Mouse (Mus musculus) forebrain, embryonic 15.5 days (tissue): Measurements from ENCODE around the gene Usp18. TPM values are rescaled to one million over a fixed set of nuclear protein-coding genes. Genes with fewer than 3 reads are reported as not detected.

Source experiments
- ATAC-seq: fragments of 200-750 bp; cut with Nextera tagmentation; replicated peaks from 2 replicates; pipeline ENCODE4 v1.8.0; 2017; ENCODE audit warnings: mild to moderate bottlenecking, moderate TSS enrichment, moderate library complexity
- H3K27ac ChIP-seq: fragments of 300-500 bp; sonication (generic); replicated peaks from 2 replicates; pipeline ENCODE4 v1.5.1; 2015; ENCODE audit warnings: mild to moderate bottlenecking, inconsistent platforms
- H3K27me3 ChIP-seq: fragments of 300-500 bp; sonication (generic); 2 replicates; pipeline ENCODE4 v1.6.1; 2015; ENCODE audit warnings: inconsistent platforms
- H3K36me3 ChIP-seq: fragments of 300-500 bp; sonication (generic); 2 replicates; pipeline ENCODE4 v1.6.1; 2015; ENCODE audit warnings: mild to moderate bottlenecking, inconsistent platforms
- H3K4me1 ChIP-seq: fragments of 300-500 bp; sonication (generic); 2 replicates; pipeline ENCODE4 v1.6.1; 2015; ENCODE audit warnings: inconsistent platforms
- H3K4me2 ChIP-seq: fragments of 300-500 bp; sonication (generic); replicated peaks from 2 replicates; pipeline ENCODE4 v1.6.1; 2015; ENCODE audit warnings: mild to moderate bottlenecking, inconsistent platforms
- H3K4me3 ChIP-seq: fragments of 300-500 bp; sonication (generic); 2 replicates; pipeline ENCODE4 v1.5.1; 2015; ENCODE audit warnings: mild to moderate bottlenecking, inconsistent platforms
- H3K9ac ChIP-seq: fragments of 300-500 bp; sonication (generic); replicated peaks from 2 replicates; pipeline ENCODE4 v1.6.1; 2015; ENCODE audit warnings: mild to moderate bottlenecking, inconsistent platforms
- H3K9me3 ChIP-seq: fragments of 300-500 bp; sonication (generic); 2 replicates; pipeline ENCODE4 v1.6.1; 2016; ENCODE audit warnings: inconsistent platforms
- WGBS: fragments of 180-500 bp; shearing (Covaris S2); methylation state at CpG from one replicate; pipeline ENCODE4 v1.1.7; 2015; ENCODE audit warnings: mixed read lengths; 5-methylcytosine and 5-hydroxymethylcytosine counted together
- polyA plus RNA-seq: library from polyadenylated mRNA; unstranded; fragments of >200 nt; fragmentation: Nextera tagmentation; extraction: Ambion mirVana; gene quantifications from 2 replicates; pipeline ENCODE4 v1.2.1, GENCODE M21; 2015

The Usp18 gene
- polyA plus RNA-seq, 1 experiment from 2014 or later: 0.92 TPM

GRCm38 (mm10) chr6:121262496-121262895 is 16.8 kb downstream of the Usp18 start:
- H3K9ac ChIP-seq: no peak overlapping the region
- H3K4me2 ChIP-seq: no peak overlapping the region
- no peaks in the 10 kb centered on the region for H3K36me3 ChIP-seq
- no peak overlapping the region for H3K4me3 ChIP-seq
- no peaks in the 10 kb centered on the region for H3K4me1 ChIP-seq
- WGBS: 92% methylated on average over 11 of the region's 11 CpGs
- ATAC-seq: no peak
- H3K9me3 ChIP-seq: 0 out of 2 replicates have a peak, but pooled peaks cover 3% of the 10 kb centered on the region
- no peak overlapping the region for H3K27ac ChIP-seq
- no peaks in the 10 kb centered on the region for H3K27me3 ChIP-seq

GRCm38 (mm10) chr6:121270156-121270555 is 24.4 kb downstream of the Usp18 start:
- Histone ChIP-seq H3K4me1 (0 out of 2 replicates have a peak, but pooled peaks cover 4% of the 10 kb centered on the region), H3K4me3 (no peak overlapping the region), H3K27ac (no peak overlapping the region), H3K4me2 (no peak overlapping the region), H3K9me3 (no peaks in the 10 kb centered on the region), H3K27me3 (no peaks in the 10 kb centered on the region), H3K36me3 (no peaks in the 10 kb centered on the region), H3K9ac (no peak overlapping the region)
- ATAC-seq: no peak
- 84% methylated on average over 6 of the region's 6 CpGs for WGBS

- Histone ChIP-seq H3K27ac (no peak overlapping the region), H3K27me3 (no peaks in the 10 kb centered on the region), H3K9me3 (no peaks in the 10 kb centered on the region), H3K9ac (no peak overlapping the region), H3K4me3 (no peak overlapping the region), H3K36me3 (no peaks in the 10 kb centered on the region), H3K4me2 (no peak overlapping the region), H3K4me1 (0 out of 2 replicates have a peak, but pooled peaks cover 4% of the 10 kb centered on the region)
- peak; percentile 44 for ATAC-seq
- WGBS: 14% methylated on average over 4 of the region's 4 CpGs
Observed at GRCm38 (mm10) chr6:121271707-121272074, 26.0 kb downstream of the Usp18 start.

GRCm38 (mm10) chr6:121272075-121272800 is 26.5 kb downstream of the Usp18 start:
- 14% methylated on average over 17 of the region's 17 CpGs for WGBS
- peak overlapping the region; percentile 14 for H3K9ac ChIP-seq

GRCm38 (mm10) chr6:121274356-121274755 is 28.6 kb downstream of the Usp18 start:
- Histone ChIP-seq H3K9ac (no peak overlapping the region), H3K9me3 (no peaks in the 10 kb centered on the region), H3K4me3 (no peak overlapping the region), H3K27me3 (no peaks in the 10 kb centered on the region), H3K4me2 (no peak overlapping the region), H3K27ac (no peak overlapping the region), H3K36me3 (no peaks in the 10 kb centered on the region), H3K4me1 (0 out of 2 replicates have a peak, but pooled peaks cover 4% of the 10 kb centered on the region)
- WGBS: 74% methylated on average over 3 of the region's 3 CpGs
- ATAC-seq: no peak

More at GRCm38 (mm10) chr6:121272075-121272800, 26.5 kb downstream of the Usp18 start:
- Histone ChIP-seq H3K36me3 (no peaks in the 10 kb centered on the region), H3K4me2 (peak overlapping the region; percentile 53), H3K4me1 (0 out of 2 replicates have a peak, but pooled peaks cover 4% of the 10 kb centered on the region), H3K27me3 (no peaks in the 10 kb centered on the region), H3K9me3 (no peaks in the 10 kb centered on the region), H3K27ac (peak overlapping the region; percentile 62), H3K4me3 (peak overlapping the region; percentile 36)
- peak; percentile 92 for ATAC-seq

- Histone ChIP-seq H3K36me3 (no peaks in the 10 kb centered on the region), H3K4me1 (no peaks in the 10 kb centered on the region), H3K9ac (no peak overlapping the region), H3K4me3 (no peak overlapping the region), H3K9me3 (no peaks in the 10 kb centered on the region), H3K4me2 (no peak overlapping the region), H3K27me3 (no peaks in the 10 kb centered on the region), H3K27ac (no peak overlapping the region)
- ATAC-seq: no peak
- WGBS: 88% methylated on average over 5 of the region's 5 CpGs
Observed at GRCm38 (mm10) chr6:121284132-121284531, 38.4 kb downstream of the Usp18 start.

- H3K27me3 ChIP-seq: no peaks in the 10 kb centered on the region
- H3K4me3 ChIP-seq: no peak overlapping the region
- 49% methylated on average over 7 of the region's 7 CpGs for WGBS
- no peak overlapping the region for H3K9ac ChIP-seq
- H3K36me3 ChIP-seq: no peaks in the 10 kb centered on the region
- H3K4me1 ChIP-seq: no peaks in the 10 kb centered on the region
- no peak overlapping the region for H3K27ac ChIP-seq
- no peak overlapping the region for H3K4me2 ChIP-seq
- no peak for ATAC-seq
- H3K9me3 ChIP-seq: no peaks in the 10 kb centered on the region
Observed at GRCm38 (mm10) chr6:121299317-121299716, 53.6 kb downstream of the Usp18 start.

- WGBS: 8% methylated on average over 11 of the region's 11 CpGs
- ATAC-seq: no peak
- Histone ChIP-seq H3K9me3 (no peaks in the 10 kb centered on the region), H3K27me3 (no peaks in the 10 kb centered on the region), H3K27ac (no peak within 1 kb of the TSS), H3K4me2 (no peak within 1 kb of the TSS), H3K4me1 (no peaks in the 10 kb centered on the region), H3K9ac (no peak within 1 kb of the TSS), H3K36me3 (no peaks in the 10 kb centered on the region), H3K4me3 (no peak within 1 kb of the TSS)
Observed at GRCm38 (mm10) chr6:121299954-121300353, 54.2 kb downstream of the Usp18 start, which contains the start of gene Slc6a13. Slc6a13 (plus strand) TSS chr6:121300227.

- Histone ChIP-seq H3K36me3 (no peaks in the 10 kb centered on the region), H3K27ac (no peak overlapping the region), H3K9me3 (no peaks in the 10 kb centered on the region), H3K4me1 (no peaks in the 10 kb centered on the region), H3K27me3 (no peaks in the 10 kb centered on the region), H3K9ac (no peak overlapping the region), H3K4me2 (no peak overlapping the region), H3K4me3 (no peak overlapping the region)
- ATAC-seq: no peak
- 69% methylated on average over 9 of the region's 9 CpGs for WGBS
Observed at GRCm38 (mm10) chr6:121300504-121300903, 54.8 kb downstream of the Usp18 start.

- Histone ChIP-seq H3K4me1 (no peaks in the 10 kb centered on the region), H3K4me2 (no peak overlapping the region), H3K4me3 (no peak overlapping the region), H3K27me3 (no peaks in the 10 kb centered on the region), H3K9ac (no peak overlapping the region), H3K9me3 (no peaks in the 10 kb centered on the region), H3K36me3 (no peaks in the 10 kb centered on the region), H3K27ac (no peak overlapping the region)
- ATAC-seq: no peak
- WGBS: 73% methylated on average over 10 of the region's 10 CpGs
Observed at GRCm38 (mm10) chr6:121303466-121304220, 57.9 kb downstream of the Usp18 start.

- no peak overlapping the region for H3K4me2 ChIP-seq
- H3K36me3 ChIP-seq: no peaks in the 10 kb centered on the region
- H3K4me3 ChIP-seq: no peak overlapping the region
- ATAC-seq: no peak
- H3K4me1 ChIP-seq: no peaks in the 10 kb centered on the region
- no peak overlapping the region for H3K9ac ChIP-seq
- no peaks in the 10 kb centered on the region for H3K27me3 ChIP-seq
- 82% methylated on average over 9 of the region's 9 CpGs for WGBS
- H3K27ac ChIP-seq: no peak overlapping the region
- H3K9me3 ChIP-seq: no peaks in the 10 kb centered on the region
Observed at GRCm38 (mm10) chr6:121304630-121305029, 58.9 kb downstream of the Usp18 start.

GRCm38 (mm10) chr6:121305571-121305970 is 59.9 kb downstream of the Usp18 start:
- no peak overlapping the region for H3K4me2 ChIP-seq
- H3K27me3 ChIP-seq: no peaks in the 10 kb centered on the region
- no peak for ATAC-seq
- H3K36me3 ChIP-seq: no peaks in the 10 kb centered on the region
- no peak overlapping the region for H3K27ac ChIP-seq
- H3K9ac ChIP-seq: no peak overlapping the region
- H3K4me1 ChIP-seq: no peaks in the 10 kb centered on the region
- WGBS: 94% methylated on average over 3 of the region's 3 CpGs
- H3K4me3 ChIP-seq: no peak overlapping the region
- no peaks in the 10 kb centered on the region for H3K9me3 ChIP-seq
